Mouse (Mus musculus): ENCODE measurements around the gene Myb.

Myb gene

DNA sequence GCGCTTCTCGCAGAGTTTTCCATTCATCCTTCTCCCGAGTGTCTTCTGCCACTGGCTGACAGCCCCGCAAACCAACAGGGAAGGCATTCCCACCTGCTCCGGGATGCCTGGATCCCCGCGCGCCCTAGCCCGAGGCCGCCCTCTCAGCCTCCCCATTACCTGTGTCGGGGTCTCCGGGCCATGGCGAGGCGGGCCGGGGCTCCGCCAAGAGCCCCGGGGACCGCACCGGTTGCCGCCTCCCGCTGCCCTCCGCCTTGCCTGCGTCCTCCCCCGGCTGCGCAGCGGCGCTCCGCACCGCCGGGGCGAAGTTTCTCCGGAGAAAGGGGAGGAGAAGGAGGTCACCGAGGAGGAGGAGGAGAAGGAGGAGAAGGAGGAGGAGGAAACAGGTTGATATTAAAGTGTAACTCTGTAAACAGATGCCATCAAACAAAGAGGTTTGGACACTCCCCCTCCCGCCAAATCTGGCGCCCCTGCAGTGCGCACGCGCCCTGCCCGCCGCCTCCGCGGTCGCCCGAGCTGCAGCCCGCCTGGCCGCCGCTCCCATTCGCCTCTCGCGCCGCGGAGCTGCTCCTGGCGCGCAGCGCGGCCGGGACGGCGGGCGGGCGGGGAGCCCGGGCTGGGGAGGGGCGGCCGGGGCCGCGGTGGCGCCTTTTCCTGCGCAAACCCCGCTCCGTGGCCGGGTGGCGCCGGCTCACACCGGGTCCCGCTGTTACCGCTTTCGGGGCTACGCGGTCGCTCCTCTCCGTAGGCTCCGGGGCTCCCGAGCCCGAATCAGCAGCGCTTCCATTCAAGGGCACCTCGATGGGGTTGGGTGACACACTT is at the start of gene Myb:
Gene Myb (minus strand): TSS at position 448 of the 822 bp plus-strand sequence.
- in situ Hi-C loops (cut with MseI, MboI): no loop called here

DNA sequence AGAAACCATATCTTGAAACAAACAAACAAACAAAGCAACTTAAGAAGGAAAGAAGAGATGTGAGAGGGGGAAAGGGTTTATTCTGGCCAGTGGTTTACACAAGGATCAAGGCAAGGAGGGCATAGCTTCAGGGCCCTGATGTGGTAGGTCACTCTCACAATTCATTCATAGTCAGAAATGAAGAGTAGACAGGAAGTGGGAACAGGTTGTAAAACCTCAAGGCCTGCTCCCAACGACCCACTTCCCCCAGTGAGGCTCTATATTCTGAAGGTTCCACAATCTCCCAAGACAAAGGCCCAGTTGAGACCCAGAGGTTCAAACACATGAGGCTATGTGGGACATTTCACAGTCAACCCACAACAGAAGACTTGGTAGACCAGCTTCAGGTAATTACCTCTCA is 46.6 kb upstream of the Myb start:
- in situ Hi-C loops (cut with MseI, MboI): no loop called here

DNA sequence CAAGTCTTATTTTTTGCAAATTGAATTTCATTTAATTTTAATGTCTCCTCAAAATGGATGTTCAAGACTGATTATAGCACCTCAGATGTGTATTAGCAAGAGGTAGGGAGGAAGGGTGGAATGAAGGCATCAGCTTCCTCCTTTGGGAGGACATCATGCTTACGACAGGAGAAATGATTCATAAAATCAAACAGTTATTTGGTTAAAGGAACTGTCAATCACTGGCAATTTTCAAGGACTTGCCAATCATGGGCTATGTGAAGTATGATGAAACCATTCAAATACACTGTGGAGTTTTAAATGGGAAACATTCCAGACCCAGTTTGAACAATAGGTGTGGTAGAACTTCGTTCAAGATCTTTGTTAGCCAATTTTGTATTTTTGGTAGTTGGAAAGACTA is 45.4 kb upstream of the Myb start:
- in situ Hi-C loops (cut with MseI, MboI): no loop called here

DNA sequence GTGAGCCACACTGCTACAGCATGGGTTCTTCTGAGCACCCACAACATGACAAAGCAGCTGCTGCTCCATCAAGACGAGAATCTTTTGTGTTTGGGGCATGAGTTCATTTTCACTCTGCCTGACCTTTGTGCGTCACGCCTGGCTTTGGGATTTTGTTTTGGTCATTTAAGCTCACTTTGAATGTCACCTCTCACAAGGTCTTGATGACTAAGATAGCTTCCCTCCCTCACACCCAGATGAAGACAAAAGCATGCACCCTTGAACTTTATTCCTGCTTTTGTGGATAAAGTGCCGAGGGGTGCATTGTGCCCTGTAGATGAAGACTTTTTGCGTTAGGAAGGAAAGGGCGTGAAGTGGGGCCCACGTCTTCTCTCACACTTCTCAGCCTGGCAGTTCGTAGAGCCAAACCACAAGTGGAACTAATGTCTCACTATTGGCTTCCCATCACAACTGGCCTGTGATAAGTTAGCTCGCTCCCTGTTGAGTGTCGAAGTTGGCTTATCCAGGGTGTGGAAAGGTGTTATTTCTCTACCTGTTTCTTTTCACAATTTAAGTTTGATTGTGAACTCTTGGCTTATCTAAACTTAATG is 43.8 kb upstream of the Myb start:
- in situ Hi-C loops (cut with MseI, MboI): no loop called here

DNA sequence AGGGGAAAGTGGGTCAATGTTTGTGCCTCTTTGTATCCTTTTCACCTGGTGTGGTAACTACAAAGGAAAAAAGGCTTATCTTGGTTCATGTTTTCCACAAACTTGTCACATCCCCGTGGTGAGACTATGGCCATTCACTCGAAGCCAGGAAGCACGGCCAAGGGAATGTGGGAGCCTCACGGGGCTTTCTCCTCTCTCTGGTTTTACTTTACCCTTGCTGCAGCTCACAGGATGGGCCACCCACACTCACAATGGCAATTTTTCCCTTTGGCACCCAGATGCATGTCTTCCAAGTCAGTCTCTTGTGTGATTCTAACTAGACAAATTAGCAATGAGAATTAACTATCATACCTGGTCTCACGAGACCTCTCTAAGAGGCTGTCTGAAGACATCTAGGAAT is 43.1 kb upstream of the Myb start:
- in situ Hi-C loops (cut with MseI, MboI): no loop called here

DNA sequence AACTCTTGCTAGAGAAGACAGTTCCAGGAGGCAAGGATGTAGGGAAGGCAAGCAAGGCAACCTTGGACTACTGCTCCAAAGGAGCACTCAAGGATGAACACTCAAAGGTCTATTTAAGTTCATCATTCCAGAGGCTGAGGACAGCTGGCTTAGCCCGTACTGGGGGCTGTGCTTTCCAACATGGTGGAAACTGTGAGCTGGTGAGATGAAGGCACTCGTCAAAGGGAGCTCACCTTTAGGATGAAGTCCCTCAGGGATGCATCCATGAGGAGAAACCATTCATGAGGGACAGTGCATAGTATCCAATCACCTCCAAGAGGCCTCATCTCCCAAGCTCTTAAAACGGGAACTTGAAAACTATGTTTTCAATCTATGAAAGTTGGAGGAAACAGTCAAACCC is 42.7 kb upstream of the Myb start:
- in situ Hi-C loops (cut with MseI, MboI): no loop called here

DNA sequence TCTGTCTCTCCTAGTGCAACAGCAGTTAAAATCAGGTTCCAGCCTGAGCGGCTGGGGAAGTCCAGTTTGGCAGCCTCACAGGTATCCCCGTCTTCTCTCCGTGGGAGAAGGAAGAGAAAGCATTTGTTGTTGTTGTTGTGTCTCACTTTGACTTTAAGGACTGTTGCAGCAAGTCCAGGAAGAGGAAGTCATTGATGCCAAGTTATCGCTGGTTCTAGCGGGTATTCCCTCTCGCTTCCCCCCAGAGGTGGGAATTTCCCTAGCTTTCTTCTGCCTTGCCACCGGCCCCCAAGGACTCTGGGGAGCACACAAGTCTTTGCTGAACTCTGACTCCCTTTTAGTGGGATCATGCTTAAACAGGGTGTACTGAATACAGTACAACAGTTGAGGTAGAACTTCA is 40.0 kb upstream of the Myb start:
- in situ Hi-C loops (cut with MseI, MboI): no loop called here

DNA sequence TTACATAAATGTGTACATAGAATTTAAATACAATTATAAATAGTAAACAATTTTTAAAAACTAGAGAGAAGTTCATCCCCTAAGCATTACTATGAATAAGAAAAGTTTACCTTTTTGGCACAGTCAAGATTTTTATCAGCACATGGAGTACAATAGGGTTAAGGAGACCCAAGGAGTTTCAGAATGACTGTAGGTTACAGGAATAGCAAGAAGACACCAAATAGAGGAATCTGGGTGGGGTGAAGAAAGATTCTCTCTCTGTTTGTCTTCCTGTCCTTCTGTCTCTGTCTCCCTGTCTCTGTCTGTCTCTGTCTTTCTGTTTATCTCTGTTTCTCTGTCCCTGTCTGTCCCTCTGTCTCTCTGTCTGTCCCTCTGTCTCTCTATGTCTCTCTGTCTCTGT is 39.5 kb upstream of the Myb start:
- in situ Hi-C loops (cut with MseI, MboI): no loop called here

DNA sequence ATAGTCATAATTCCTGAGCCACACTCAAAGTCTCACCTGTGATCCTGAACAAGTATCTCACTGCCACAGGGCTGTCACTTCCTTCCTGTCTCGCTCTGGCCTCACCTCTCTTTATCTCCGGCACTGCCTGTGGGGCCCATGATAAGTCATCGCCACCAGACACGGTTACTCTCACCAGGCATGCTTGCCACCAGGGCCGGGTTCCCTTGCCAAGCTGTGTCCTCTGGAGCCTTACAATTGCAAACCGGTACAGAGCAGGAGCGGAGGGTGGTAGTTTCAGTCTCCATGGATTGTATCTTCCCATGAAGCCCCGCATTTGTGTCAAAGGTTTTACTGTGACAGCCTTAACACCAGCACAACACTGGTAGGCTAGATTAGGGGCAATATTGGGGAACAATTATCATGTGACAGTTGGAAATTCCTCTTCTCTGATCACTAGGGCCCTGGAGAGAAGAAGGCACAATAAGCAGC is 35.9 kb upstream of the Myb start:
- in situ Hi-C loops (cut with MseI, MboI): loop anchor here in 1 of 2 experiments (10.0 kb wide), 1 partner anchor 202 kb away; no protein-coding TSS in a partner anchor

DNA sequence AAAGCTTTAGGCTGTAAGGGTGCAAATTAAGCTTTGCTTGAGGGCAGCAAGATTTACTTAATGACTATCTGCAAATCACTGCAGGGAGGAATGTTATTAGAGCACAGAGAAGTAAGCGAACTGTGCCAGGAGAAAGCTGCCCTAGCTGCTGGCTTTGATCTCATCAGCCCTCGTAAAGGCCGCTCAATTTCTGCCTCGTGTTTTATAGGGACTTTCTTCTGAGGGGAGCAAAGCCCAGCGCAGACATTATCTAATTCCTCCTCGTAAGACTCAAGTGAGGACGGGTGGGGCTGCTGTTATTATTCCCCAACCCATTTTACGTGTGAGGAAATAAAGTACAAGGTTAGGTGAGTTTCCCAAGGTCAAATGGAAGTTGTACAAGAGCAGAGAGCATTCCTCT is 34.8 kb upstream of the Myb start:
- in situ Hi-C loops (cut with MseI, MboI): loop anchor here in 1 of 2 experiments (10.0 kb wide), 1 partner anchor 201 kb away; no protein-coding TSS in a partner anchor

DNA sequence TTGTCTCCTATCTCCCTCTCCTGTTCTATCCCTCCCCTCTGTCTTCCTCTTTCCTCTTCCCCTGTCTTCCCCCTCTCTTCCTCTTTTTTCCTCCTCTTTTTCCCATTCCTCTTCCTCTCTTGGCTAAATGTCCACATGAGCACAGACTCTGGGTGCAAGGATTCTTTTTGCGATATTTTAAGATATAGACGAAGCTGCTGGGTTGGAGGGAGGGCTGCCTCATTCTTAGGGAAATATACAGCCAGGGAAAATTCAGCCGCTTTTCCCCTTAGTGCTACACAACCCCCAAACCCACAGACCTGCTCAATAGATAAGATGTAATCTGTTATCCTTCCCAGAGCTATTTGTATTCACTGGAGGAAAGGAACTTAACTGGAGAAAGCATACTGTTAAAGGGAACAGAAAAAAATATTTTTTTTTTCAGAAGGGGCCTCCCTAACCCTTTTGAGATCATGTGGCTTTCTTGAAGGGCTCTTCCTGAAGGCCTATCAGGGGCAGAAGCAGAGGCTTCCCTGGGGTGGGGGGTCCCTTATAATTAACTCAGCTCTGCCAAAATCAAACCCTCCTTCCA is 33.2 kb upstream of the Myb start:
- in situ Hi-C loops (cut with MseI, MboI): loop anchor here in 1 of 2 experiments (10.0 kb wide), 1 partner anchor 199 kb away; no protein-coding TSS in a partner anchor

DNA sequence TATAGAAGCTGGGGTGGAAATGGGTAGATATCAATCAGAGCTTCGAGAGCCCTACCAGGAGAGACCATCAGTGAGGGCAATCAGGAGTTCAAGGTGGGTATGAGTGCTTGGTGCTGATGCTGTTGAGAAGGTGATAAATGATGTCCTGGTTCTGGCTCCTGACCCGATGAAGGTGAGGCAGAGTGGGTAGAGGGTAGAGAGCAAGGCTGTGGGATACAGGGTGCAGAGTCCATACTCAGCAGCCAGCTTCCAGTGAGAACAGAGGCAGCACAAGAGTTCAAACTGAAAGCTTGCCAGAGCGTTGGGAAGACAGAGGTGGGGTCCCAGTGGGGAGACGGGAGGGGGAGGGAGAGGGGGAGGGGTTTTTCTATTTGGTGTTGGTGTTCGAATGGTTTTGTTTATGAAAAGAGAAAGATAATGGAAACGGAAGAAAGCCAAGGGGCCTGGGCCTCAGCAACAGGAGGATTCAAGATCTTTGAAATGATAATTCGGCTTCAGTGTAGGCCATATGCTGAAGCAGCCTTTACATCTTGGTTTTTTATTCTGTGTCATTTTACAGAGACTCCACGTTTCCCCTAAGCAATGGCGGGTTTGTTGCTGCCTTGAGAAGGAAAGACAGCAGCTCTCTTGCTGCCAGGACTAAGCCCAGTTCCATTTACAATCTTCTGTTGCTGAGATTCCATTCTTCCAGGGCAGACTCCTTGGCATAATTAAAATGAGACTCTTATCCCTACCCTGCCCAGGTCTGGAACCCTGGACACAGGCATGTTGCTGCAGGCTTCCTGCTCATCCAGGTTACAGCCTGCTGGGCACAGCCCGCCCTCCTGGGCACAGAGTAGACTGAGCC is 32.5 kb upstream of the Myb start:
- in situ Hi-C loops (cut with MseI, MboI): loop anchor here in 1 of 2 experiments (10.0 kb wide), 1 partner anchor 199 kb away; no protein-coding TSS in a partner anchor

DNA sequence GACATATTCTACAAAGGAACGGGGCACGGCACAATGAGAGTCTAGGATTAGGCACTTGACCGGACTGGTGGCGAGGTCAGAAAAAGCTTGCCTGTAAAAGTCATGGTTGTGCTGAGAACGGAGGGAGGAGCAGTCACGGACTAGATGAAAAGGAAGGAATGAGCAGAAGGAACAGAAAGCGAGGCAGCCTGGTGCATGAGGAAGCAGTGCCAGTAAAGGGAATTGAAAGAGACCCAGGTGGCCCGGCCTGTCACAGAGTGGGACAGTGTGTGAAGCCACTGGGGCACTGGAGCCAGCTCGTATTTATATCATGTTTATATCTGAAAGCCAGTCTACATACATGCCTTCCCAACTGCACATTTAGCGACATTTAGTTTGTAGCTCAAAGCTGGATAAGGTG is 31.7 kb upstream of the Myb start:
- in situ Hi-C loops (cut with MseI, MboI): loop anchor here in 1 of 2 experiments (10.0 kb wide), 1 partner anchor 198 kb away; no protein-coding TSS in a partner anchor

DNA sequence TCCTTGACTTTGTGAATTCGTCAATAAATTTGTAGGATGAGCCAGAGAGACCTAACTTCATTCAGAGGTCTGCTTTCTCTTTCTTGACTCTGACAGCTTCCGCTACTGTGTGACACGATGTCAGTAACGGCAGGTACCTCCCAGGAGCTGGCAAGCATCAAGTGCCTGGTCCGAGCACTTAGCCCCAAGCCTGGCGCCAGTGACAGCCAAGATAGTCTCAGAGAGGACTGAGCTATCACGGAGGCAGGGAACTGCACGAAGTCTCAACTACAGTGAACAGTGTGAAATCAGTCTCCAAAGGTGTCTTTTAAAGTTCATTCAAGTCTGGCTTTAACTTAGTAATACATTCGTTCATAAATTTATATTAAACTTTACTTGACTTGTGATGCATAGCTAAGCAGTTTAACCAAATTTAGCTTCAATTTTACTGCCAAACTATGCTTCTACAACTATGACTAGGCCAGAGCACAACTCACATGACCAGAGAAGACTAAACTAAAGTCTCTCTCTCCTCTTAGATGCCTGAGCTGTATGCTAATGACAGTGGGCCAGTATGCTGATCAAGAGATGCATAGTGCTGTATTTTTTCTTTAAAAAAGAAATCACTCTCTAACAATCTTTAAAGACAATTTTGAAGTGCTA is 29.1 kb upstream of the Myb start:
- in situ Hi-C loops (cut with MseI, MboI): loop anchor here (10.0 kb wide), 1 partner anchor 195 kb away; no protein-coding TSS in a partner anchor

DNA sequence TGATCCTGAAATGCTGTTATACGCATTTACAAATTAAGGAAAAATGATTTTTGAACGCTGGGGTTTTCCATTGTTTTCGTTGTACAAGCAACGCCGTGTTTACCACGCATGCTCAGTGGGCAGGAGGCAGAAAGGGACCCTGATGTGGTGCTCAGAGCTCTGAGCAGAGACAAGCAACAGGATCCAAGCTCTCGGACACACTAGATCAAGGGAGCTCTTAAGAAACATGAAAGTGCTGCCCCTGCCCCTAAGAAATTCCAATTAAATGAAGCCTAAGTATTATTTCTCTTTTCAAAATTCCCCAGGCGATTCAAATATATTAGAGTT is 28.5 kb upstream of the Myb start:
- in situ Hi-C loops (cut with MseI, MboI): loop anchor here in 1 of 2 experiments (10.0 kb wide), 1 partner anchor 194 kb away; no protein-coding TSS in a partner anchor

DNA sequence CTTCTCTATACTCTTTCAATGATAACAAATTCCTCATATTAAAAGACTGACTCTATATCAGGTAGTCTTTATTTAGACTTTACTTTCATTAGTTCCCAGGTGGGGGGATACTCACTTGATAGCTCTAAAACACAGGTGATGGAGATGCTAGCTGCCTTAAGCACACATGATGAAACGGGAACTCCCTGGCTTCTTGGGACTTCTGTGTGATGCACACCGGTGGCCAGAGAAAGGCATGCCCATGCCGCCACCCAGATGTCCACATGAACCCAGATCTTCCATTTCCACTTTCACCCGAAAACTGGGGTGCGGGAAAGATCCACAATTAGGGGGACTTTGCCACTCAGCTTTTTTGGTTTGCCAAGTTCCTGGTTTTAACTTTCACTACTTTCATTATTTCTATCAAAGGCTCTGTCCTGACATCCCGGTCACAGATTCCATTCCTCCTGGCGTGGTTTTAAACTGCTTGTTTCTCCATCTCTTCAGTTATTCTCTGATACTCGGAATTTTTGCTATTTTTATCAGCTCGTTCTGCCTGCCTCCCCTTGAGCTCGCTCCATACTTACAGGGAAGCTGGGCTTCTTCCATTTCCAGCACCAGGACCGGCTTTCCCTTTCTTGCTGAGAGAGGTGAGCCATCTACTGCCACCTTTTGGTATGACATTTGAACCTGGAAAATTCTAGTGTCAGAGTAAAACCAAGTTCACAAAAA is 27.9 kb upstream of the Myb start:
- in situ Hi-C loops (cut with MseI, MboI): loop anchor here in 1 of 2 experiments (10.0 kb wide), 1 partner anchor 194 kb away; no protein-coding TSS in a partner anchor

DNA sequence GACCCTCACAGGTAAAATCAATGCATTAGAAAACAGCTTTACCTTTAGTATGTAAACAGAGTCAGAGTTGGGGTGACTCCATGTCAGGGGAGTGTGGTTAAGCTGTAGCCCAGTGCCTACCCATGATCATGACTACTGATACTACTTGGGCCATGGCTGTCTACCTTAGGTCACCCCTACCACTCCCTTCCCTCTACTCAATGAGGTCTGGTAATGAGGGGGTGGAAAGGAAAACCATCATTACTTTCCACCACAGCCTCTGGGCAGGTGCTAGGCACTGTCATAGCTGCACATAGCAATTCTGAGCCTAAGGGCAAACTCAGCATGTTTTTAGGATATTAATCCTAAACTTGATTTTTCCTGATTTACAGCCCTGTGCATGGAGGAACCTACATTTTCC is 27.1 kb upstream of the Myb start:
- in situ Hi-C loops (cut with MseI, MboI): loop anchor here in 1 of 2 experiments (10.0 kb wide), 1 partner anchor 193 kb away; no protein-coding TSS in a partner anchor

DNA sequence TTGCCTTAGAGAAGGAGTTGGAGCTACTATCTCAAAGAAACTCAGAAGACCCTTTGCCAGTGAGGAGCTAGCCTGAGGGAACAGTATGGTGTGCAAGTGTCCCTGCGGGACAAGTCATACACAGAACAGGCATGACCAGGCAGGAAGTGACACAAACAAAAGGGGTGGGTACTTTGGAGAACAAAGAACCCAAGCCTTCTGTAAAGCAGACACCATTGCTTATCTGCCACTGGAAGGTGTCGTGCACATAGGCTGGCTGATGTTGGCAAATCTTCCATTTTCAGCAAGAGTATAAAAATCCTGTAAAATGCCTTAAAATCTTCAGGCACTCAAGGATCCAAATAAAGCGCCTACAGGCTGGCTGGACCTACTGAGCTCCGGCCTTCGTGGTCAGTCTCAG is 25.9 kb upstream of the Myb start:
- in situ Hi-C loops (cut with MseI, MboI): loop anchor here in 1 of 2 experiments (10.0 kb wide), 1 partner anchor 192 kb away; no protein-coding TSS in a partner anchor

DNA sequence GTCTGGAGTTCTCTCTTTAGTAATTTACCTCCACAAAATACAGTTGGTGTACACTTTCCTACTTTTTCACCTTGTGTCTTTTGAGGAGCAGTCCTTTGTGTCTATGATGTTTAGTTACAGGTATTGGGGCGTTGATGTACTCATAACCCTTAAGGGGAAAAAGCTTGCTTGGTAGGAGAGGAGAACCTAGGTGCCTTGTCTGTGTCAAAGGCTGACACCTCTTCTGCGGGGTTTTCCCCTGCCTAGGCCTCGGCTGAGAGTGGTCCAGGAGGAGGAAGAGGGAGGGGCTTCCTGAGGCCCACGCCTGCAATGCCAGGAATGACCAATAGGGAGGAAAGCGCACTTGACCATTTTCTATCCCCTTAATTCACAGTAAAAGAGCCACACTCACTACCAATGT is 17.9 kb upstream of the Myb start:
- in situ Hi-C loops (cut with MseI, MboI): no loop called here

DNA sequence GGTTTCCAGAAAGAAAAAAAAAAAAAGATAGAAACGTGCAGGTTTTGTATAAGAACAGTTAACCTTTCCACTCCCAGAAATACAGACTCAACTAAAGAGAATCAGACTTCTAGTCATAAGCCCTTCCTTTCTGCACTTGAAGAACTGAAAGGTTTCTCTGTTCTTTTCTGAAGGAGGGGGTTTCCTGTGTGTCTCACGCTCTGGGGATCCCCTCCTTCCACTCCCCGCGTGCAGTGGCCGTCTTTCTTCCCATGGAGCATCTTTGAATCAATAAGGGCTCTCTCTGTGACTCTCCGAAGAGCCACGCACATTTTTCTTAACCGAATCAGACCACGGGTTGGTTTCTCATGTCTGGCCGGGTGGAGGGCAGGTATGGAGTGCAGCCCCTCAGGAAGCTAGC is 17.5 kb upstream of the Myb start:
- in situ Hi-C loops (cut with MseI, MboI): no loop called here
